Mouse (Mus musculus): ENCODE data around the gene Spem2. TPM values are rescaled to one million over a fixed set of nuclear protein-coding genes. Genes with fewer than 3 reads are reported as not detected.

Gene Spem2
- total and polyA plus RNA-seq, 3 experiments = not detected

GRCm38 (mm10) chr11:69836703-69837576 lies 18.7 kb upstream of the Spem2 start:
- H3K4me3 ChIP-seq (ENCODE audit: low read depth, low read length) = peak overlapping the region; percentile 81
- TF ChIP-seq TAL1 (conservative IDR thresholded peaks at IDR 0.05; ENCODE audit: low read depth, low read length) (no peak), POLR2AphosphoS5 (IDR thresholded peaks at IDR 0.05; ENCODE audit: insufficient replicate concordance, low read depth, low read length) (no peak), GATA2 (IDR thresholded peaks at IDR 0.05; ENCODE audit: borderline replicate concordance, low read depth, low read length) (no peak), CTCF (IDR thresholded peaks at IDR 0.05; ENCODE audit: low read depth, low read length) (no peak), GATA1 (IDR thresholded peaks at IDR 0.05; ENCODE audit: borderline replicate concordance, low read length) (no peak)
- H3K4me1 ChIP-seq (ENCODE audit: insufficient read depth, low read depth, low read length) = peaks cover 60% of the 10 kb centered on the region
- ATAC-seq (ENCODE audit: extremely low read depth, insufficient number of reproducible peaks, low FRiP score, poor library complexity, severe bottlenecking) (no peak), DNase-seq (ENCODE audit: low spot score) (no peak)
- peaks cover 9% of the 10 kb centered on the region for H3K36me3 ChIP-seq (replicated peaks)
- peaks cover 45% of the 10 kb centered on the region for H3K27me3 ChIP-seq (ENCODE audit: insufficient read depth, low read length)
- no peaks in the 10 kb centered on the region for H3K9me3 ChIP-seq (replicated peaks)

GRCm38 (mm10) chr11:69835966-69836335 lies 17.7 kb upstream of the Spem2 start:
- peaks cover 48% of the 10 kb centered on the region for H3K27me3 ChIP-seq (ENCODE audit: insufficient read depth, low read length)
- H3K36me3 ChIP-seq (replicated peaks) = peaks cover 9% of the 10 kb centered on the region
- H3K4me3 ChIP-seq (ENCODE audit: low read depth, low read length) = no peak overlapping the region
- no peaks in the 10 kb centered on the region for H3K9me3 ChIP-seq (replicated peaks)
- H3K4me1 ChIP-seq (ENCODE audit: insufficient read depth, low read depth, low read length) = peaks cover 65% of the 10 kb centered on the region
- no peak for DNase-seq (ENCODE audit: low spot score)
- TF ChIP-seq CTCF (IDR thresholded peaks at IDR 0.05; ENCODE audit: low read depth, low read length) (no peak), POLR2AphosphoS5 (IDR thresholded peaks at IDR 0.05; ENCODE audit: insufficient replicate concordance, low read depth, low read length) (no peak), GATA1 (IDR thresholded peaks at IDR 0.05; ENCODE audit: borderline replicate concordance, low read length) (no peak), TAL1 (conservative IDR thresholded peaks at IDR 0.05; ENCODE audit: low read depth, low read length) (no peak), GATA2 (IDR thresholded peaks at IDR 0.05; ENCODE audit: borderline replicate concordance, low read depth, low read length) (no peak)
- no peak for ATAC-seq (ENCODE audit: extremely low read depth, insufficient number of reproducible peaks, low FRiP score, poor library complexity, severe bottlenecking)

DNA sequence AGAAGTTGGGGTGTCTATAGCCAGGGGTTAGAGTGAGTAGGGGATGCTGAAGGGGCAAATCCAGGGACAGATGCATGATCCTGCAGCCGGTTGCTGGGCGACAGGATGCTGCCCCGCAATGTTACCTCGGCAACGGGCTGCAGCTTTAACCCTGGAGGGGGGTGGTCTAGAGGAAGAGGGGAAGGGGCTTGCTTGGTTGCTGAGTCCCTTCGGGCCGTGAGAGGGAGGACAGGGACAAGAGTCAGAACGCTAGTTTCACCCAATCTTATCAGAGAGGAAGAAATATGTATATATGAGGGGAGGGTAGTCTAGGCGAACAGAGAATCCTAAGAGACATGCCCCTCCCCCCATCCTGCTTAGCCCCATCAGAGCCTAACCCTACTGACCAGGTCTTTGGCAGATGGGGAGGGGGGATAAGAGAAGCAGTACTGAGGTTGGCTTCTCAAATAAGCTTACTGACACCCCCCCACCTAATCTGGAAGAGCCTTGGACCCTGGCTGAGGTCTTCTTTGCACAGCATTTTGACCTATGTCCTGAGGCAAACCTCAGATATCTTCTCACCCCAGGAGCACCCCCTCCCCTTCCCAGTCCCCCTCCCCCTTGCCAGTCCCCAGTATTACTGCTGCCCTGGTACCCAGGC lies 17.2 kb upstream of the Spem2 start:
- Histone ChIP-seq H3K27me3 (ENCODE audit: insufficient read depth, low read length) (peaks cover 50% of the 10 kb centered on the region), H3K36me3 (replicated peaks) (peaks cover 8% of the 10 kb centered on the region), H3K4me3 (ENCODE audit: low read depth, low read length) (no peak overlapping the region), H3K4me1 (ENCODE audit: insufficient read depth, low read depth, low read length) (peaks cover 67% of the 10 kb centered on the region), H3K9me3 (replicated peaks) (no peaks in the 10 kb centered on the region)
- DNase-seq (ENCODE audit: low spot score) (no peak), ATAC-seq (ENCODE audit: extremely low read depth, insufficient number of reproducible peaks, low FRiP score, poor library complexity, severe bottlenecking) (no peak)
- TF ChIP-seq POLR2AphosphoS5 (IDR thresholded peaks at IDR 0.05; ENCODE audit: insufficient replicate concordance, low read depth, low read length) (no peak), GATA1 (IDR thresholded peaks at IDR 0.05; ENCODE audit: borderline replicate concordance, low read length) (no peak), CTCF (IDR thresholded peaks at IDR 0.05; ENCODE audit: low read depth, low read length) (no peak), TAL1 (conservative IDR thresholded peaks at IDR 0.05; ENCODE audit: low read depth, low read length) (no peak), GATA2 (IDR thresholded peaks at IDR 0.05; ENCODE audit: borderline replicate concordance, low read depth, low read length) (no peak)

- Histone ChIP-seq H3K4me1 (ENCODE audit: insufficient read depth, low read depth, low read length) (peaks cover 57% of the 10 kb centered on the region), H3K36me3 (replicated peaks) (peaks cover 4% of the 10 kb centered on the region), H3K9me3 (replicated peaks) (no peaks in the 10 kb centered on the region), H3K27me3 (ENCODE audit: insufficient read depth, low read length) (peaks cover 55% of the 10 kb centered on the region), H3K4me3 (ENCODE audit: low read depth, low read length) (peak overlapping the region; percentile 67)
- ATAC-seq (ENCODE audit: extremely low read depth, insufficient number of reproducible peaks, low FRiP score, poor library complexity, severe bottlenecking) = no peak
- DNase-seq (ENCODE audit: low spot score) = no peak
- TF ChIP-seq POLR2AphosphoS5 (IDR thresholded peaks at IDR 0.05; ENCODE audit: insufficient replicate concordance, low read depth, low read length) = no peak
- no peak for TF ChIP-seq GATA2 (IDR thresholded peaks at IDR 0.05; ENCODE audit: borderline replicate concordance, low read depth, low read length)
- TF ChIP-seq CTCF (IDR thresholded peaks at IDR 0.05; ENCODE audit: low read depth, low read length) = no peak
- no peak for TF ChIP-seq TAL1 (conservative IDR thresholded peaks at IDR 0.05; ENCODE audit: low read depth, low read length)
- no peak for TF ChIP-seq GATA1 (IDR thresholded peaks at IDR 0.05; ENCODE audit: borderline replicate concordance, low read length)
Observed at GRCm38 (mm10) chr11:69834001-69834549, 15.8 kb upstream of the Spem2 start.

GRCm38 (mm10) chr11:69833554-69833953 lies 15.3 kb upstream of the Spem2 start:
- TF ChIP-seq GATA2 (IDR thresholded peaks at IDR 0.05; ENCODE audit: borderline replicate concordance, low read depth, low read length) (no peak), TAL1 (conservative IDR thresholded peaks at IDR 0.05; ENCODE audit: low read depth, low read length) (no peak), CTCF (IDR thresholded peaks at IDR 0.05; ENCODE audit: low read depth, low read length) (no peak), GATA1 (IDR thresholded peaks at IDR 0.05; ENCODE audit: borderline replicate concordance, low read length) (no peak), POLR2AphosphoS5 (IDR thresholded peaks at IDR 0.05; ENCODE audit: insufficient replicate concordance, low read depth, low read length) (no peak)
- Histone ChIP-seq H3K9me3 (replicated peaks) (no peaks in the 10 kb centered on the region), H3K4me3 (ENCODE audit: low read depth, low read length) (peak overlapping the region; percentile 67), H3K4me1 (ENCODE audit: insufficient read depth, low read depth, low read length) (peaks cover 54% of the 10 kb centered on the region), H3K36me3 (replicated peaks) (peaks cover 8% of the 10 kb centered on the region), H3K27me3 (ENCODE audit: insufficient read depth, low read length) (peaks cover 60% of the 10 kb centered on the region)
- ATAC-seq (ENCODE audit: extremely low read depth, insufficient number of reproducible peaks, low FRiP score, poor library complexity, severe bottlenecking) (no peak), DNase-seq (ENCODE audit: low spot score) (no peak)

DNA sequence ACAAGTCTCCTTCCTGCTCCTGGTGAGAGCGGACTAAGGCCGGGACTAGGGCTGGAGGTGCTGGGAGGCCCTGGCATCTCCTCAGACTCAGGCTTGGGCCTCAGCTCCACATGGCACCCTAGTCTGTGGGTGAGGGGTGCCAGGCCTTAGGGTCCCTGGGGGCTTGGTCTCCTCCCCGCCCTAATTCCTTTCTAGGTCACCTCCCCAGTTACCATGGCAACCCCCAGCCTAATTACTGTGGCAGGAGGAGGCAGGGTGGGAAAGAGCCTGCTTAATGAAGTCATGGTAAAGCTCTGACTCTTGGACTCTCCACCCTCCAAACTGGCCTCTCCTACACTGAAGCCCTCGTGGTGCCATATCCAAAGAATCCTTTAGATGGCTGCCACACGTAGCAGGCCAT lies 10.6 kb upstream of the Spem2 start:
- ATAC-seq (ENCODE audit: extremely low read depth, insufficient number of reproducible peaks, low FRiP score, poor library complexity, severe bottlenecking) (no peak), DNase-seq (ENCODE audit: low spot score) (no peak)
- H3K4me3 ChIP-seq (ENCODE audit: low read depth, low read length) = no peak overlapping the region
- TF ChIP-seq GATA1 (IDR thresholded peaks at IDR 0.05; ENCODE audit: borderline replicate concordance, low read length) (no peak), TAL1 (conservative IDR thresholded peaks at IDR 0.05; ENCODE audit: low read depth, low read length) (no peak), CTCF (IDR thresholded peaks at IDR 0.05; ENCODE audit: low read depth, low read length) (no peak), POLR2AphosphoS5 (IDR thresholded peaks at IDR 0.05; ENCODE audit: insufficient replicate concordance, low read depth, low read length) (no peak), GATA2 (IDR thresholded peaks at IDR 0.05; ENCODE audit: borderline replicate concordance, low read depth, low read length) (no peak)
- H3K36me3 ChIP-seq (replicated peaks) = peaks cover 46% of the 10 kb centered on the region
- peaks cover 59% of the 10 kb centered on the region for H3K27me3 ChIP-seq (ENCODE audit: insufficient read depth, low read length)
- H3K9me3 ChIP-seq (replicated peaks) = peaks cover 10% of the 10 kb centered on the region
- H3K4me1 ChIP-seq (ENCODE audit: insufficient read depth, low read depth, low read length) = peaks cover 16% of the 10 kb centered on the region

Measured in G1E (cell line).